Mouse (Mus musculus): Measurements from ENCODE around the gene Mrvi1. TPM values are rescaled to one million over a fixed set of nuclear protein-coding genes. Genes with fewer than 3 reads are reported as not detected.

Mrvi1 gene
- total and polyA plus RNA-seq, 2 experiments from 2014 or later = 0.88 to 2.7 TPM

DNA sequence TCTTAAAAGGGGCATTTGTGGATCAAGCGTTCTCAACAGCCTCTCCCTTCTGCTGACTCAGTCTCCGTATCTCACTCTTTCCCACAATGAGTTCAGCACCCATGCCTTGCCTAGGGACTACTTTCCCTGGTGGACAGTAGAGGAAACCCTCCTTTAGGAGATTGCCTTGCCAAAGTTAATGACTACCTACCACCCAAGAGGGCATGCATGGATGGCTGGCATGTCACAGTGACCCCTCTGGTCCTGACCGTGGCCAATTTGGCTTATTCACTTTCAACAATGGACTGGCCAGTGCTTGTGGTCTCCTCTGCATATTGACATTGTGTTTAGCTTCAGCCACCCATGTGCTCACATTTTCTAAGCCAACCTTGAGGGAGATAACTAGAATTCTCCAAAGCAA, 19.8 kb downstream of the Mrvi1 start:
- no peak overlapping the region for H3K27ac ChIP-seq (ENCODE audit: low read depth, low read length)
- ATAC-seq (ENCODE audit: low FRiP score) (no peak), DNase-seq (ENCODE audit: low spot score) (no peak)
- no peaks in the 10 kb centered on the region for H3K27me3 ChIP-seq (ENCODE audit: insufficient read depth, low read length)
- WGBS = 83% methylated on average over 3 of the region's 3 CpGs
- no peaks in the 10 kb centered on the region for H3K36me3 ChIP-seq (ENCODE audit: insufficient read depth, low read length)
- H3K9ac ChIP-seq (replicated peaks; ENCODE audit: low read length, poor library complexity, severe bottlenecking) = no peak overlapping the region
- H3K4me1 ChIP-seq (ENCODE audit: insufficient read depth, low read length) = no peaks in the 10 kb centered on the region
- H3K4me2 ChIP-seq (ENCODE audit: low read depth, low read length, poor library complexity, severe bottlenecking) = no peak overlapping the region
- H3K4me3 ChIP-seq (ENCODE audit: low read depth, low read length) = no peak overlapping the region
- no peak for TF ChIP-seq CTCF (IDR thresholded peaks at IDR 0.05)
- no peaks in the 10 kb centered on the region for H3K9me3 ChIP-seq (ENCODE audit: low read length)

DNA sequence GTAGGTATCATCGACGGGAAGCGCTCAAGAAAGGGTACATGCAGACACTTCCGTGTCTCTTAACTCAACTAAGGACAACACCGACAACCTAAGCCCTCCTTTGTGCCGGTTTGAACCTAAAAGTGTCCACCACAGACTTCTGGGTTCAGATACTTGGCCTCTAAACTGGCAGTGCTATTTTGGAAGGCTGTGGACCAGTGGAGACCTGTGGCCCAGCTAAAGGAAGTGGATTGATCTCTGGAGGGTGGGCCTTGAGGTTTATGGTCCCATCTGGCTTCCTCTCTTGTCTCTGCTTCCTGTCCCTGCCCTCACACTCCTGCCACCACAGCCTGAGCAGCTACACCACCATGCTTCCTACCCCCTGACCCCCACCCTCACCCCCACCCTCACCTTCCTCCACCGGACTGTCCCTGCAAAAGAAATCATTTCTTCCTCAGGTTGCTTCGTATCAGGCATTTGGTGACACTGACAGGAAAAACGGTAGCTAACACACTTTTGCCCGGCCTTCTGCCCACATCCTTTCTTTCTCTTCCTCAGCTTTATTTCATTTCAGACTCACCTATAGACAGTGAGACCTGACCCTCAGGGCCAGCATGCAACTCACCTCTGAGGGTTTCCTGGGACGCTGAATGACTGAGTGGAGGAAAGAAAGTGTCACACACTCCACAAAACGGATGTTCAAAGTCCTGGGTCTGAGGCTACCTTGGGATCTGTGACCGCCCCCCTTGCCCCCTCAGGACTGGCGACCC, 25.7 kb downstream of the Mrvi1 start:
- WGBS = 92% methylated on average over 14 of the region's 14 CpGs

DNA sequence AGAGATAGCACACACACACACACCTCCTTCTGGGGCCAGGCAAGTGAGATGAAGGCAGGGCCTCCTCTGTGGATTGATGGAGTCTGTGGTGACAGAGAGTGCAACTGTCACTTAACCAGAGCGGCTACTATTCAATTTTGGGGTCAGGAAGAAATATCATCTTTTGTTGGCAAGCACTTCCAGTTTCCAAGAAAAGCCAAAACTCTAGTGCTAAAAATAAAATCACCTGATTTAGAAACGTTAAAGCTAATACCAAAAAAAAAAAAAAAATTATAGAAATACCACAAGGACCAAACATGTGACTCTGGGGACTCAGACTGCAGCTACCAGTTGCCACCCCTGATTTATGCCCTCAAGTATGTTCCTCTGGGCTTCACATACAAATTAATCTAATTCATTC, 26.7 kb downstream of the Mrvi1 start:
- H3K9me3 ChIP-seq (ENCODE audit: low read length) = no peaks in the 10 kb centered on the region
- H3K4me1 ChIP-seq (ENCODE audit: insufficient read depth, low read length) = no peaks in the 10 kb centered on the region
- no peak overlapping the region for H3K4me2 ChIP-seq (ENCODE audit: low read depth, low read length, poor library complexity, severe bottlenecking)
- no peak overlapping the region for H3K4me3 ChIP-seq (ENCODE audit: low read depth, low read length)
- ATAC-seq (ENCODE audit: low FRiP score) (no peak), DNase-seq (ENCODE audit: low spot score) (no peak)
- no peak for TF ChIP-seq CTCF (IDR thresholded peaks at IDR 0.05)
- no peak overlapping the region for H3K27ac ChIP-seq (ENCODE audit: low read depth, low read length)
- no peaks in the 10 kb centered on the region for H3K27me3 ChIP-seq (ENCODE audit: insufficient read depth, low read length)
- H3K9ac ChIP-seq (replicated peaks; ENCODE audit: low read length, poor library complexity, severe bottlenecking) = no peak overlapping the region
- H3K36me3 ChIP-seq (ENCODE audit: insufficient read depth, low read length) = no peaks in the 10 kb centered on the region
- 71% methylated on average over 2 of the region's 2 CpGs for WGBS

More for the DNA sequence above, 25.7 kb downstream of the Mrvi1 start:
- Histone ChIP-seq H3K4me2 (ENCODE audit: low read depth, low read length, poor library complexity, severe bottlenecking) (no peak overlapping the region), H3K4me1 (ENCODE audit: insufficient read depth, low read length) (no peaks in the 10 kb centered on the region), H3K9ac (replicated peaks; ENCODE audit: low read length, poor library complexity, severe bottlenecking) (no peak overlapping the region), H3K4me3 (ENCODE audit: low read depth, low read length) (no peak overlapping the region), H3K9me3 (ENCODE audit: low read length) (no peaks in the 10 kb centered on the region), H3K36me3 (ENCODE audit: insufficient read depth, low read length) (no peaks in the 10 kb centered on the region), H3K27ac (ENCODE audit: low read depth, low read length) (no peak overlapping the region), H3K27me3 (ENCODE audit: insufficient read depth, low read length) (no peaks in the 10 kb centered on the region)
- ATAC-seq (ENCODE audit: low FRiP score) (no peak), DNase-seq (ENCODE audit: low spot score) (no peak)
- TF ChIP-seq CTCF (IDR thresholded peaks at IDR 0.05) = no peak

DNA sequence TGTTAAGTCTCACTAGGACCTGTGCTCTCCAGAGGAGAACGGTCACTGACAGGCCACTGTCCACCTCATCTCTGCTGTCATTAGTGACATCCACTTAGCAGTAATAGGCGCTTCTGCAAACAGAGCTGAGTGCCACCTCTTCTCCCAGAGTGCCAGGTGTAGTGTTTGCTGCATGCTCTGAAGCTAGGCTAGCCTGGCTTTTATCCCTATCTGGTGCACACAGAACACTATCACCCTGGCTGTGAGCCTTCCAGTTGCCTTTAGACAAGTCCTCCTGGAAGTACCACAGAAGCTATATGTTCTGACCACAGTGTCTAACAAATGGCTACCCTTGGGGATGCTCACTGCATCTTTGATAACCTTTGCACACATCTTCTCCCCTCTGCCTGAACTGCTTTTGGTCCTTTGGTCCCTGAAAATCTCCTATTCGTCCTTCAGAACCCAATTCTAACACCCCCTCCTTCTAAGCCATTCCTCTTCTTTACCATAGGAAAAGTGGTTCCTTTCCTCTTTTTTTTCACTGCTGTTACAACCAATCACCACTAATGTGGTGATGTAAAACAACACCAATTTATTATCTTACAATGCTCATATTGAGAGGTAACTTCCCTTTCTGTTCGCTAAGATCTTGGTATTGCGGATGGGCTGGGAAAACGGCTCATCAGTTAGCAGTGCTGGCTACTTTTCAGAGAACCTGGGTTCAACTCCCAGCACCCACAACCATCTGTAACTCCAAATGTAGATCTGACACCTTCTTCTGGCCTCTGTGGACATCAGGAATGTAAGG, 28.0 kb downstream of the Mrvi1 start:
- no peak for TF ChIP-seq CTCF (IDR thresholded peaks at IDR 0.05)
- 87% methylated on average over 6 of the region's 6 CpGs for WGBS
- Histone ChIP-seq H3K36me3 (ENCODE audit: insufficient read depth, low read length) (no peaks in the 10 kb centered on the region), H3K27me3 (ENCODE audit: insufficient read depth, low read length) (no peaks in the 10 kb centered on the region), H3K27ac (ENCODE audit: low read depth, low read length) (no peak overlapping the region), H3K4me2 (ENCODE audit: low read depth, low read length, poor library complexity, severe bottlenecking) (no peak overlapping the region), H3K4me1 (ENCODE audit: insufficient read depth, low read length) (no peaks in the 10 kb centered on the region), H3K9me3 (ENCODE audit: low read length) (no peaks in the 10 kb centered on the region), H3K9ac (replicated peaks; ENCODE audit: low read length, poor library complexity, severe bottlenecking) (no peak overlapping the region), H3K4me3 (ENCODE audit: low read depth, low read length) (no peak overlapping the region)
- ATAC-seq (ENCODE audit: low FRiP score) = no peak
- DNase-seq (ENCODE audit: low spot score) = no peak

DNA sequence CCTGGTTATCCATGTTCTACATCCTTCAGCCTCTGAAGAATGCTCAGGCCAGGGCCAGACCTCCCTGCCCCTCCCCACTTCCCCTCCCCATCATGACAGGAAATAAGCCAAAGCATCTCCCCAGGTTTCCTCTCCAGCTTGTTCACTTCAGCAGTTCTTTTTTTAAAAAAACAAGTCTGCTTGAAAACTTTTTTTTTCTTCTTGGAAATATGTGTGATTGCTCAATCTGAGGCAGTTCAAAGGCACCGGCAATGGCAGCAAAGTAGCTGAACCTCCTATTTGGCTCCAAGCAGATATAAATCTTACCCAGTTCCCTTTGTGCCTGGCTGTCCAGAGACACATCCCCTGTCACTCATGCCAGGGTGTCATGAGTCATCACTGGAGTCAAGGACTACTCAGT, 29.1 kb downstream of the Mrvi1 start:
- Histone ChIP-seq H3K36me3 (ENCODE audit: insufficient read depth, low read length) (no peaks in the 10 kb centered on the region), H3K9ac (replicated peaks; ENCODE audit: low read length, poor library complexity, severe bottlenecking) (no peak overlapping the region), H3K27me3 (ENCODE audit: insufficient read depth, low read length) (no peaks in the 10 kb centered on the region), H3K27ac (ENCODE audit: low read depth, low read length) (no peak overlapping the region), H3K4me3 (ENCODE audit: low read depth, low read length) (no peak overlapping the region), H3K4me2 (ENCODE audit: low read depth, low read length, poor library complexity, severe bottlenecking) (no peak overlapping the region), H3K9me3 (ENCODE audit: low read length) (no peaks in the 10 kb centered on the region), H3K4me1 (ENCODE audit: insufficient read depth, low read length) (no peaks in the 10 kb centered on the region)
- WGBS = 73% methylated on average over 1 of the region's 1 CpGs
- no peak for TF ChIP-seq CTCF (IDR thresholded peaks at IDR 0.05)
- no peak for ATAC-seq (ENCODE audit: low FRiP score)
- DNase-seq (ENCODE audit: low spot score) = no peak

DNA sequence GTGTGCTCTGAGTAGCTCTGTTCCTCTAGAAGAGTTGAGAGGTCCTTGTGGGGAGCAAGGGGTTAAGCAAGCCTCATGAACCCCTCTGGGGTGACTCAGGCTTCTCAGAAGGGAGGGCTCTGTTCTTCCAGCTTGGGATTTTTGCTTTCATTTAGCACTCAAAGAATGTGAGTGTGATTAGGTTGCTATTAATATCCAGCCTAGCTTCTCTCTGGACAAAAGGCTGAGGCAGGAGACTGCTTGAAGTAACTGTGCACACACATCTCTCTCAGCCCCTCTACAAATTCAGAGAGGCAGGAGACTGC, 31.7 kb downstream of the Mrvi1 start:
- no peak overlapping the region for H3K9ac ChIP-seq (replicated peaks; ENCODE audit: low read length, poor library complexity, severe bottlenecking)
- no peak overlapping the region for H3K4me3 ChIP-seq (ENCODE audit: low read depth, low read length)
- H3K36me3 ChIP-seq (ENCODE audit: insufficient read depth, low read length) = no peaks in the 10 kb centered on the region
- DNase-seq (ENCODE audit: low spot score) = no peak
- H3K4me1 ChIP-seq (ENCODE audit: insufficient read depth, low read length) = no peaks in the 10 kb centered on the region
- no peaks in the 10 kb centered on the region for H3K9me3 ChIP-seq (ENCODE audit: low read length)
- no peak overlapping the region for H3K4me2 ChIP-seq (ENCODE audit: low read depth, low read length, poor library complexity, severe bottlenecking)
- H3K27me3 ChIP-seq (ENCODE audit: insufficient read depth, low read length) = no peaks in the 10 kb centered on the region
- no peak for TF ChIP-seq CTCF (IDR thresholded peaks at IDR 0.05)
- no peak for ATAC-seq (ENCODE audit: low FRiP score)
- no peak overlapping the region for H3K27ac ChIP-seq (ENCODE audit: low read depth, low read length)

Data from midbrain, postnatal 0 days (tissue).